ENCODE assay signal across 11 mouse cellular contexts in the genomic region with DNA sequence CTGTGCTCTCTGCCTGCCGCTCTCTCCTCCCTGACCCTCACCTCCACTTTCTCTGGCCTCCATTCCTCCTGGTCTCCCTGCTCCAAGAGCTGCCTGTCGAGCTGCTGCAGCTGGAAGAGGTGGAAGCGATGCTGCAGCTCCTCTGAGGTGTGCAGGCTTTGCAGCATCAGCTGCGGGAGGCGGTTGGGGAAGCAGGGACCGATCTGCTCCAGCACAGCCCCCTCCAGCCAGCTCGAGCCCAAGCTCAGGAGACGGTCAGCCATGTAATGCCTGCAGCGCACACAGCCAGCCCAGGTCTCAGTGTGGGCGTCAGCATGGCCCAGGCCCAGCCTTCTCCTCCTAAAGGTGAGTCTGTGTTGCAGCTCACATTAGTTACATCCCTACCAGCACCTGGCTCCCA. TPM values are rescaled to one million over a fixed set of nuclear protein-coding genes. Genes with fewer than 3 reads are reported as not detected.
A peak's percentile ranks its signal among the peaks of the same experiment; 100 is the strongest.
DNase-seq lines count a peak whose midpoint lies in the region; ATAC-seq and TF ChIP-seq lines count a peak whose summit lies in the region.
"Had no signal": no experiment of that assay in that cellular context is flagged by ENCODE, and none has a peak within 500 bp of the region (broad histone marks: within the 10 kb centered on the region; RNA-seq: fewer than 3 reads in every experiment).

No protein-coding gene starts in this region.

- peak overlapping the region; percentile 47 for H3K4me2 ChIP-seq in heart, postnatal 0 days (ENCODE audit: low read depth, low read length)
- peak overlapping the region; percentile 54 for H3K4me2 ChIP-seq in limb, embryonic 13.5 days (replicated peaks)
- H3K4me2 ChIP-seq in stomach, postnatal 0 days (replicated peaks; ENCODE audit: low read depth) = peak overlapping the region; percentile 31
- H3K4me2 ChIP-seq: liver, embryonic 15.5 days had no signal

- TF ChIP-seq EP300 in heart, postnatal 0 days (IDR thresholded peaks at IDR 0.05; ENCODE audit: low read depth) = no peak
- no peak for TF ChIP-seq EP300 in stomach, postnatal 0 days (optimal IDR thresholded peaks at IDR 0.05)

- H3K27me3 ChIP-seq in heart, postnatal 0 days (ENCODE audit: control insufficient read depth, insufficient read depth, low read length) = 0 out of 2 replicates have a peak, but pooled peaks cover 8% of the 10 kb centered on the region
- no peaks in the 10 kb centered on the region for H3K27me3 ChIP-seq in thymus, adult 2 months (ENCODE audit: control insufficient read depth, insufficient read depth, low read length)
- H3K27me3 ChIP-seq in limb, embryonic 13.5 days = peaks cover 43% of the 10 kb centered on the region
- H3K27me3 ChIP-seq in stomach, postnatal 0 days (ENCODE audit: control insufficient read depth, insufficient read depth, low read length) = no peaks in the 10 kb centered on the region

- ATAC-seq in heart, postnatal 0 days (ENCODE audit: insufficient read depth, low read depth) = no peak
- ATAC-seq in limb, embryonic 13.5 days (ENCODE audit: low FRiP score, low read depth) = no peak
- no peak for ATAC-seq in stomach, postnatal 0 days (ENCODE audit: low FRiP score, low TSS enrichment)

- no peak for TF ChIP-seq POLR2A in thymus, adult 2 months (IDR thresholded peaks at IDR 0.05; ENCODE audit: control insufficient read depth, extremely low read depth, insufficient read depth, low read length, poor library complexity)

- no peak overlapping the region for H3K9ac ChIP-seq in heart, postnatal 0 days (replicated peaks; ENCODE audit: low read depth, low read length)
- H3K9ac ChIP-seq in limb, embryonic 13.5 days = peak overlapping the region; percentile 56
- no peak overlapping the region; the same call in 1 of the 2 replicates for H3K9ac ChIP-seq in stomach, postnatal 0 days (ENCODE audit: low read length)
- H3K9ac ChIP-seq: liver, embryonic 15.5 days had no signal

- H3K36me3 ChIP-seq in heart, postnatal 0 days (replicated peaks; ENCODE audit: control insufficient read depth, insufficient read depth, low read length) = no peaks in the 10 kb centered on the region
- no peaks in the 10 kb centered on the region for H3K36me3 ChIP-seq in thymus, adult 2 months (ENCODE audit: control insufficient read depth, insufficient read depth, low read length)
- peaks cover 9% of the 10 kb centered on the region for H3K36me3 ChIP-seq in limb, embryonic 13.5 days
- H3K36me3 ChIP-seq in stomach, postnatal 0 days (ENCODE audit: control insufficient read depth, insufficient read depth, low read length) = no peaks in the 10 kb centered on the region
- H3K36me3 ChIP-seq: liver, embryonic 15.5 days had no signal

- 73% methylated on average over 10 of the region's 10 CpGs for WGBS in heart, postnatal 0 days
- 85% methylated on average over 10 of the region's 10 CpGs for WGBS in thymus, adult 2 months
- WGBS in limb, embryonic 13.5 days = 50% methylated on average over 10 of the region's 10 CpGs
- 67% methylated on average over 10 of the region's 10 CpGs for WGBS in stomach, postnatal 0 days

- no peak for DNase-seq in heart, postnatal 0 days (ENCODE audit: low spot score)
- DNase-seq in heart, adult 11 months = no peak
- no peak for DNase-seq in thymus, adult 2 months
- DNase-seq in thymus, postnatal 36 days = no peak
- DNase-seq in stomach, postnatal 0 days (ENCODE audit: low spot score) = no peak
- no peak for DNase-seq in layer of hippocampus, adult 8-10 months (ENCODE audit: low spot score in 2 of 2)
- DNase-seq in cerebellum, postnatal 25 days = no peak
- DNase-seq: layer of hippocampus, adult 9-11 months had no signal

- H3K27ac ChIP-seq in heart, postnatal 0 days (ENCODE audit: low read depth) = no peak overlapping the region
- H3K27ac ChIP-seq in thymus, adult 2 months (ENCODE audit: control insufficient read depth, insufficient read depth, low read length) = no peak overlapping the region
- no peak overlapping the region for H3K27ac ChIP-seq in limb, embryonic 13.5 days
- no peak overlapping the region for H3K27ac ChIP-seq in stomach, postnatal 0 days (replicated peaks)
- H3K27ac ChIP-seq: liver, embryonic 15.5 days had no signal

- no peak for TF ChIP-seq CTCF in heart, postnatal 0 days (IDR thresholded peaks at IDR 0.05; ENCODE audit: low read depth)
- no peak for TF ChIP-seq CTCF in thymus, adult 2 months (IDR thresholded peaks at IDR 0.05; ENCODE audit: borderline replicate concordance, control insufficient read depth, extremely low read depth, insufficient read depth, low read length, poor library complexity)
- TF ChIP-seq CTCF in stomach, postnatal 0 days (IDR thresholded peaks at IDR 0.05; ENCODE audit: low read depth) = no peak

- H3K9me3 ChIP-seq in heart, postnatal 0 days (replicated peaks; ENCODE audit: control insufficient read depth, low read length) = no peaks in the 10 kb centered on the region
- no peaks in the 10 kb centered on the region for H3K9me3 ChIP-seq in limb, embryonic 13.5 days
- no peaks in the 10 kb centered on the region for H3K9me3 ChIP-seq in stomach, postnatal 0 days (ENCODE audit: control insufficient read depth, low read length)
- H3K9me3 ChIP-seq: liver, embryonic 15.5 days had no signal

- H3K4me3 ChIP-seq in heart, postnatal 0 days (ENCODE audit: low read depth, low read length) = 0 out of 2 replicates have a peak overlapping the region, but pooled peaks have one; percentile 13
- H3K4me3 ChIP-seq in thymus, adult 2 months (ENCODE audit: control insufficient read depth, insufficient read depth, low read length) = peak overlapping the region; percentile 39
- peak overlapping the region; percentile 31 for H3K4me3 ChIP-seq in limb, embryonic 13.5 days
- H3K4me3 ChIP-seq in stomach, postnatal 0 days (ENCODE audit: low read depth, low read length) = no peak overlapping the region; the same call in 1 of the 2 replicates
- H3K4me3 ChIP-seq: liver, embryonic 15.5 days had no signal

- no peaks in the 10 kb centered on the region for H3K4me1 ChIP-seq in heart, postnatal 0 days (ENCODE audit: control insufficient read depth, insufficient read depth)
- H3K4me1 ChIP-seq in thymus, adult 2 months (replicated peaks; ENCODE audit: control insufficient read depth, insufficient read depth, low read length) = peaks cover 10% of the 10 kb centered on the region
- H3K4me1 ChIP-seq in limb, embryonic 13.5 days = peaks cover 7% of the 10 kb centered on the region; the same call in 1 of the 2 replicates
- H3K4me1 ChIP-seq in stomach, postnatal 0 days (replicated peaks; ENCODE audit: control insufficient read depth, insufficient read depth) = no peaks in the 10 kb centered on the region
- H3K4me1 ChIP-seq: liver, embryonic 15.5 days had no signal

RNA-seq across cellular contexts. Expression of a gene that starts 23.5 kb away (rescaled TPM):
- 7.0 and 16.0 TPM in 2 replicates for total RNA-seq in heart, postnatal 0 days (2014; rRNA removed; ENCODE audit: low replicate concordance)
- polyA plus RNA-seq in heart, postnatal 0 days (2015; fragmentation: Nextera tagmentation; extraction: Ambion mirVana) = 9.1 and 10.0 TPM in 2 replicates
- polyA plus RNA-seq in thymus, adult 2 months (2012; rRNA removed) = 14.0 and 17.7 TPM in 2 replicates
- polyA plus RNA-seq in limb, embryonic 13.5 days (2015; fragmentation: Nextera tagmentation; extraction: Ambion mirVana) = 40.4 and 41.7 TPM in 2 replicates
- 23.8 and 24.7 TPM in 2 replicates for polyA plus RNA-seq in stomach, postnatal 0 days (2015; fragmentation: Nextera tagmentation; extraction: Ambion mirVana)
- 1 to 10 TPM; 4.1 to 7.5 (median 6.0) TPM for total RNA-seq in layer of hippocampus, adult 8-10 months (2022)

RNA-seq across cellular contexts. Expression of a gene that starts 26.2 kb away (rescaled TPM):
- 12.7 and 20.3 TPM in 2 replicates for total RNA-seq in heart, postnatal 0 days (2014; rRNA removed; ENCODE audit: low replicate concordance)
- polyA plus RNA-seq in heart, postnatal 0 days (2015; fragmentation: Nextera tagmentation; extraction: Ambion mirVana) = 4.9 and 6.1 TPM in 2 replicates
- polyA plus RNA-seq in thymus, adult 2 months (2012; rRNA removed) = 21.8 and 22.0 TPM in 2 replicates
- 11.3 and 12.4 TPM in 2 replicates for polyA plus RNA-seq in limb, embryonic 13.5 days (2015; fragmentation: Nextera tagmentation; extraction: Ambion mirVana)
- 1.9 and 2.6 TPM in 2 replicates for polyA plus RNA-seq in stomach, postnatal 0 days (2015; fragmentation: Nextera tagmentation; extraction: Ambion mirVana)
- 10 to 100 TPM; 57.2 to 81.6 (median 63.8) TPM for total RNA-seq in layer of hippocampus, adult 8-10 months (2022)

RNA-seq across cellular contexts. Expression of a gene that starts 32.5 kb away (rescaled TPM):
- total RNA-seq in heart, postnatal 0 days (2014; rRNA removed; ENCODE audit: low replicate concordance) = 0.31 and 0.80 TPM in 2 replicates
- 0.04 TPM in 2 replicates for polyA plus RNA-seq in heart, postnatal 0 days (2015; fragmentation: Nextera tagmentation; extraction: Ambion mirVana)
- polyA plus RNA-seq in thymus, adult 2 months (2012; rRNA removed) = 1.0 and 1.1 TPM in 2 replicates
- 0.15 and 0.18 TPM in 2 replicates for polyA plus RNA-seq in limb, embryonic 13.5 days (2015; fragmentation: Nextera tagmentation; extraction: Ambion mirVana)
- 0.13 and 0.15 TPM in 2 replicates for polyA plus RNA-seq in stomach, postnatal 0 days (2015; fragmentation: Nextera tagmentation; extraction: Ambion mirVana)
- total RNA-seq in layer of hippocampus, adult 8-10 months (2022) = 100 to 1,000 TPM; 101 to 124 (median 111) TPM
- total RNA-seq: granulocyte monocyte progenitor cell, adult 5-6 weeks had no signal

RNA-seq across cellular contexts. Expression of a gene that starts 36.0 kb away (rescaled TPM):
- total RNA-seq in heart, postnatal 0 days (2014; rRNA removed; ENCODE audit: low replicate concordance) = 192 and 271 TPM in 2 replicates
- polyA plus RNA-seq in heart, postnatal 0 days (2015; fragmentation: Nextera tagmentation; extraction: Ambion mirVana) = 6.4 and 8.8 TPM in 2 replicates
- 297 and 310 TPM in 2 replicates for polyA plus RNA-seq in thymus, adult 2 months (2012; rRNA removed)
- polyA plus RNA-seq in limb, embryonic 13.5 days (2015; fragmentation: Nextera tagmentation; extraction: Ambion mirVana) = 5.8 and 7.3 TPM in 2 replicates
- 3.7 and 4.3 TPM in 2 replicates for polyA plus RNA-seq in stomach, postnatal 0 days (2015; fragmentation: Nextera tagmentation; extraction: Ambion mirVana)
- total RNA-seq in layer of hippocampus, adult 8-10 months (2022) = 10 to 100 TPM; 66.2 to 84.0 (median 73.5) TPM
